Mouse (Mus musculus): Measurements from ENCODE around the gene Gng5. TPM values are rescaled to one million over a fixed set of nuclear protein-coding genes. Genes with fewer than 3 reads are reported as not detected.

Gng5 gene
- total RNA-seq (2023), result 166 TPM

DNA sequence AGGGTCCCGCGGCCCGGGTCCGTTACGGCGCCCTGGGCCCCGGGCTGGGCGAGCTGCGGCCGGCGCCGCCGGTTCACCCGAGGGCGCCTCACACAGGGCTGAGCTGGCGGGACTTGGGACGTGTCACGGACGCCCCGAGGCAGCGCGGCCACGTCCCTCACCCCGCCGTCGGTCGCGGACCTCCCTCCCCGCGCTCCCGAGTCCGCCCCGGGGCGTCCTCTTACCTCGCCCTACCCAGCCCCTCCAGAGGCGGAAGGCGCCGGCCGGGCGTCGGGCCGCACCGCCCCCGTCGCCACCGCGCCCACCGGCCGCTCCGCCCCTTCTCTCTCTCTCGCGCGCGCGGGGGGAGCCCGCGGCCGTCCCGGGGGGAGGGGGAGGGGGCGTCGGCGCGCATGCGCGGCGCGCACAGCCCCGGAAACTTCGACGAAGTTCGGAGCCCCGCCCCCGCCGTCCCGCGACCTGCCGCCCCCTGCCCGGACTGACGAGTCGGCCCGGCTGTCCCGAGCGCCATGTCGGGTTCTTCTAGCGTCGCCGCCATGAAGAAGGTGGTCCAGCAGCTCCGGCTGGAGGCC, at the start of gene Gng5, which contains the start of gene Spata1:
TSS of gene Gng5 (plus strand) at position 377 of the 572 bp plus-strand sequence.
TSS of gene Spata1 (minus strand) at position 323 of the 572 bp plus-strand sequence.

DNA sequence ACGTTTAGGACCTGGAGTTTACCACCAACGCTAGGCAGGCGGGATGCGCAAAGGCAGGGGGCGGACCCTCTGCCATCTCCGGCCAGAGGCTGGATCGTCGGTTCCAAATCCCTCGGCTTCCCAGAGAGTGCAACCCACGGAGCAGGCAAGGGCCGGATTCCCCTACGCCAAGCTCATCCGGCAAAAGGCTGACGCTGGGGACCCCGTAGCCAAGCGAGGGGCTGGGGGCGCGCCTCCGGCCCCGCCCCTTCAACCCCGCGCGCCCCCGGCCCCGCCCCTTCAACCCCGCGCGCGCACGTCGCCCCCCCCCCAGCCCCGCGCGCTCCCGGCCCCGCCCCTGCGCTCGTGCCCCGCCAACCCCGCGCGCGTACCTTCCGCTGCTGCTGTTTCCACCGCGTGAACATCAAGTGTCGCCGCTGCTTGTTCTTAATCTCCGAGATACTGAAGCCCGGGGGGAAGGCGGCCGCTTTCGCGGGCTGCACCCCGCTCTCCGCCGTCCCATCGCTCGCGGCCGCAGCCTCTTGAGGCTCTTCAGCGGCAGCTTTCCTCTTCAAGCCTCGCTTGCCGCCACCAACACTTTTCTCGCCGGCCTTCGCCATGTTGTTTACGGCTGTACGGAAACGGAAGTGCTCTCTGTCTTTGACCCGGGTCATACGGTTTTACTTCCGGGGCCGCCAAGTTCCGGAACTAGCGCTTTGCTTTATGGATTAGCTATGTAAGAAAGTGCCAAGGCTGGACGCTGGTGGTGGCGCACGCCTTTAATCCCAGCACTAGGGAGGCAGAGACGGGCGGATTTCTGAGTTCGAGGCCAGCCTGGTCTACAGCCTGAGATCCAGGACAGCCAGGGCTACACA, 21.4 kb downstream of the Gng5 start, which contains the start of gene Rpf1:
TSS of gene Rpf1 (minus strand) at position 632 of the 854 bp plus-strand sequence.

Other genes with a start within 250 kb of the Gng5 start
- 4.0 TPM for gene Ssx2ip, start 95.2 kb upstream of the Gng5 start, total RNA-seq (2023)
- 5.7 TPM for gene Ctbs, start 50.0 kb upstream of the Gng5 start, total RNA-seq (2023)
- 6.2 TPM for gene Spata1, start 54 bp upstream of the Gng5 start, total RNA-seq (2023)
- 119 TPM for gene Rpf1, start 21.6 kb downstream of the Gng5 start, total RNA-seq (2023)
- gene Uox, start 70.6 kb downstream of the Gng5 start, total RNA-seq (2023), result not detected
- gene Dnase2b, start 115.8 kb downstream of the Gng5 start, total RNA-seq (2023), result not detected
- not detected for gene 4930503B20Rik, start 151.5 kb downstream of the Gng5 start, total RNA-seq (2023)
- gene Samd13, start 185.8 kb downstream of the Gng5 start, total RNA-seq (2023), result 1.0 TPM

Measured in CD4-positive naive resting alpha-beta T cell, adult 57 days (primary cell).